Mouse (Mus musculus) kidney, adult 18-20 months (tissue): ENCODE measurements around the gene Cox17.
"Not testable (repeated sequence)": the region's sequence is repeated elsewhere in the genome, so short reads cannot be mapped to it uniquely, and the experiment has no call there.

Experiments used
- DNase-seq: peaks from one replicate; pipeline ENCODE4 v3.0.0; 2021

Cox17 gene

DNA sequence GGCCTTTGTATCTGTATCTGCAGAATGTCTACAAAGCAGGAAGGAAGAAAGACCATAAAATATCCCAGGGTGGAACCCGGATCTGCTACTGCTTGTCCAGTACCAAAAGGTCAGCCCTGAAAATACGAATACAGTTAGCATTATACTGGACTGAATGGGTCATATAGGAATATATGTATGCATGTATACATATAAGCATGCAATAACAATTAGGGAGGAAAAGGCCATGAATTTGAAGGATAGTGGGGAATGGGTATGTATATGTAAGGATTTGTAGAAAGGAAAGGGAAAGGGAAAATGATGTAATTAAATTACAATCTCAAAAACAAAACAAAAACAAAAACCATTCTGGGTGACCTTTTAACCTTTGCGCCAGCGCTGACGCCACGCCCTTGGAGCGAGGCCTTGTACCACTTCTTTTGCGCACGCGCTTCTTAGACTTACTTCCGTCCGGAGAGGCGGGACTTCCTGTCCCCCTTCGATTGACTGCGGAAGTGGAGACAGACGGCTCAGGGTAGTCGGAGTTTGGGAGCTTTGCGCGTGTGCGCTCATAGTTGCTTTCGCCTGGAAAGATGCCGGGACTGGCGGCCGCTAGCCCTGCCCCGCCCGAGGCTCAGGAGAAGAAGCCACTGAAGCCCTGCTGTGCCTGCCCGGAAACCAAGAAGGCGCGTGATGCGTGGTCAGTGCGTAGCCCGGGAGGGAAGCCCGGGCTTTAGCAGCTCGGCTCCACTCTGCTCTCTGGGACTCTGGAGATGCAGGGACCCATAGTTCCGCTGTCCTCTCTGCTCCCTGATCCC is at the start of gene Cox17, which contains the start of gene Gm21987:
TSS of gene Cox17 (plus strand) at position 463 of the 797 bp plus-strand sequence.
TSS of gene Gm21987 (plus strand) at position 512 of the 797 bp plus-strand sequence.
- peak; percentile 93 for DNase-seq

DNA sequence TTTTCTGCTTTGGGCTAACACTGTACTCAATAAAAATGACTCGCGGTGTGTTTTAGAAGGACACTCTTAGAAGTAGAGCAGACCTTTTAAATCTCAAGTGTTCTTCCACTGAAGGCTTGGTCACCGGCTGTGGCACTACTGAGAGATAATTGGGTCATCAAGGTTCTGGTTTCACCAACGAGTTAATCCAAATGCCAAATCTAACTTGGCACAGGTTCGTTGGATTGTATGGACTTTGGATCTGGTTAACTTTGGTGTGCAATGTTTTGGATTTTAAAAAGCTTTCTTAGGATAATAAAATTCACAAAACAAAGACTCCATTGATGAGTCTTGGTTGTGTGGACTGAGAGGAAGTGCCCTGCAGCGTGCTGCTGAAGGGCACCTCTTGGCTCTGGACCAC is 48.4 kb upstream of the Cox17 start:
- DNase-seq = no peak

DNA sequence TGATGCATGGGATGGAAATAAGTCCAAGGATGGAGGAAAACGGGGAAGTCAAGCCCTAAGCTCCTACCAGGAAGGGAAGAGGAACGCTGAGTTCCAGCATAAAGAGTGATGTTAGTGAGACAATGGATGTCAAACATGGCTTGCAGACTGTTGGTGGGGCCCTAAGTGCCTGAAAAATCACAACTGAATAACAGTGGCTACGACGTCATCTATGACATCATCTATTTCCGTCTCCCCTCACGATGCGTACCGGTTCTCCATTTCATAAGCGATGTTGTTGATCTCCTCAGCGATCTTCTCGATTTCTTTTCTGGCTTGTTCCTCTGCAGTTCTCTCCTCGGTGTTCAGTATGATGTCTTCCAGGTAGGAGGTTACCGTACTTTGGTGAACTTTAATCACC is 44.4 kb upstream of the Cox17 start:
- DNase-seq = no peak

DNA sequence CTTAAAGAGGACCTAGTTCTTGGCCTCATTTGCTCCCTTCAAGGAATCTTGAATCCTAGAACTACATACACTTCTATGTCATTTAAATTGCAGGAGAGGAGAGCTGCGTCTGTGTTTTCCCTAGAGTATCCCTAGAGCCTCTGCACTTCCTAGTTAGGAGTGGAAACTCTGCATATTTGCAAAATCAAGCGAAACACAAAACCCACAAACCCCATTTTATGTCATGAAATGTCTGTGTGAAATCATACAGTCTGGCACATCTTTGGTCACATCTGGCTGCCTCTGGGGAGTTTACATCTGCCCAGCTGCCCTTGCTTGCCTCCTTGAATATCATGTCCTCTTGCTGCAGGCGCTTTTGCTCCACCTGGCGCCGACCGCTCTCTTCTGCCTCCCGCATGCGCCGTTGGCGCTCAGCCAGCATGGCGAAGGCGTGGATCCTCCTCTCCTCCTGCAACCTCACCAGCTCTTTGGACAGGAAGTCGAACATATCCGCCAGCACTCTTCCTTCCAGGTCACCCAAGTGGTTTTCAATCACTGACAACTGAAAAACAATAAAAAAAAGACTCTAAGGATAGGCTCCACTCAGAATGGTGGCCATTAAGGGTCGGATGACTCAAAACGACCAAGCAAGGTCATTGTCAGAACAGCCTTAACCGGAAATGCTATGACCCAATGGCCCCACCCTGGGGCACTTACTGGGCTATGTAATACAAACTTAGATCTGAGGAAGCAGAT is 42.2 kb upstream of the Cox17 start:
- DNase-seq = peak; percentile 71

DNA sequence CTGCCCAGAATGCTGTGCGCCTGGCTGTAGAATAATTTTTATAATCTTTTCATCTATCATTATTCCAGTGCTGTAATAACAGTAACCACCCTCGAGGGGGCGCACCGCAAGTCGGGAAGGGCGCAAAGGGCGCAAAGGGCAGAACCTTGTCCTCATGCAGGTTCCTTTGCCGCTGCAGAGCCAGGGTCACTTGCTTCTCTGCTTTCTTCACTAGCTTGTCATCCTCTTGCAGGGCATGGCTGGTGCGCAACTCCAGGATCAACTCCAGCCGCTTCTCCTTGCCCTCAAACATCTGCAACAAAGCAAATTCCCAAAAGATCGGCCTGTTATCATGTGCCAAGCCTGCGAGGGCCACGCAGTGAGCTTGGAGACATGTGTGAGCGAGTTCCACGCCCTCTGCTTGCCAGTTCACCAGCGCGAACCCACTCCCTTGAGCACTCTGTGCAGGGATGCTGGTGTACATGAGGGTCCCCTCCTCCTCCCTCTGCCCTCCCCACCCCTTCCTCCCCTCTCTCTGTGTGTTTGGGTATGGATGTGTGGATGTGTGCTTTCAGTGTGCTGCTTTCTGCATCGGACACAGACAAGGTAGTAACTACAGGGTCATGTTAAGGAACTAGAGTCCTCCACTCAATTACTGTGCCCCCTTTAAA is 40.1 kb upstream of the Cox17 start:
- DNase-seq = peak; percentile 21

DNA sequence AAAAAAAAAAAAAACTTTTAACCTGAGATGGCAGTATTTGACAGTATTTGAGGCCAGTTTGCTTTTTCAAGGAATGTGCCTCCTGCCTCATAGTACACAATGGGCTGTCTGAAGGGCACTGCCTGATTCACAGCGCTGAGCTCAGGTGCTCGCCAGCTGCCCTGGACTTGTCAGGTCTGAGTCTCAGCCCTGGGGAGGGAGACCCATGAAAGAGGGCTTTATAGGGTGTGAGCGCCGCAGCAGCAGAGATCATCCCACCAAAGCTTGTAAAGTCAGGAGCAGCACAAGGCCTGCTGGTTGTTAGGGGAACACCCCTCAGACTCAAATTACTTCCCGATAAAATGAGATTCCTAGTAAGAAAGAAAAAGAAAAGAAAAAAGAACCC is 39.6 kb upstream of the Cox17 start:
- DNase-seq = no peak

DNA sequence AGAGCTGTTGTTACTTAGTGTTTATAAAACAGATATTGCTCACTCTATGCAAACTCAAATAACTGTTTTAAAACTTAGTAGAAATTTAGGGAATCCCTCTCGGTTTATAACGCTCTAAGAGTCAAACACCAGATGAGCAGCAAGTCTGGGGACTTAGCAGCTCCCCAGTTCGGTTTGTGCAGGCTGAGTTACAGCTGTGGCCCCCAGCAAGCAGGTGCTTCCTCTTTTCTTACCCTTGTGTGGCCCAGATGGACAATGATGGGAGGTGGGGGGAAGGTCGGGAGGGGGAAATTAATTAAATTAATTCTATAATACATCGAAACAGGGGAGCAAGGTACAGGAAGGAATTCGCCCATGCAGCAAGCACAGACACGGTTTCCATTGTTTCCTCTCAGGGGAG is 39.1 kb upstream of the Cox17 start:
- no peak for DNase-seq

DNA sequence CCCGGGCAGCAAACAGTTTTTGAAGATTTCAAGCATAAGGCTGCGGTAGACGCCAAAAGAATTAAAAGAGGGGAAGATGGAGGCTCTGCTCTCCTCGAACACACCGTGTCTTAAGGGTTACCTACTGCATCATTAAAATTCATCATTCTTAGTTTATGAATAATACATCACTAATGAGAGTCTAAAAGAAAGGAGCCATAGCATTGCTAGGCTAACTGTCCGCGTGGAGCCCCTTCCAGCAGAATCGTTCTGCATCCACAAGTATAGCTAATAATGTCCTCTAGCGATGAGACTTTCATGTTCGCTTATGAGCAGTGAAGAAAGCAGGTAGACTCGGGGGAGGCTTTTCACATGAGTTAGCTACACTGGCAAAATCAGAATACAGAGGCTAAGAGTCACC is 38.6 kb upstream of the Cox17 start:
- no peak for DNase-seq

DNA sequence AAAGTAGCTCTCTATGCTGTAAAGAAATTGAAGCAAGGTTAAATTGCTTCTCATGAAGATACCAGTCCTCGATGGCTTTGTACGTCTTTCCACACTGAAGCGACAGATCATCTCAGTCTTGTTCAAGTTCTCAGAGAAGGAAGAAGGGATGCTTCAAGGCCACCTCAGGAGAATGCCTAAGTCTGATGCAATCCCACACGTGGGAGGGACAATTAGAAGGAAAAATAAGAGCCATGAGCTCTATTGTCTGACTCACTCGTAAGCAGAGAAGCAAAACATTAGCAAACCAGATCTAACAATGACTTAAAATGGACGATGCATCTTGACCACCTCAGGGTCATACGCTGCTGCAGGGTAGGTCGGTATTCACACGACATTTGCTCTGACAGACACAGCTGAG is 28.3 kb upstream of the Cox17 start:
- DNase-seq = no peak

DNA sequence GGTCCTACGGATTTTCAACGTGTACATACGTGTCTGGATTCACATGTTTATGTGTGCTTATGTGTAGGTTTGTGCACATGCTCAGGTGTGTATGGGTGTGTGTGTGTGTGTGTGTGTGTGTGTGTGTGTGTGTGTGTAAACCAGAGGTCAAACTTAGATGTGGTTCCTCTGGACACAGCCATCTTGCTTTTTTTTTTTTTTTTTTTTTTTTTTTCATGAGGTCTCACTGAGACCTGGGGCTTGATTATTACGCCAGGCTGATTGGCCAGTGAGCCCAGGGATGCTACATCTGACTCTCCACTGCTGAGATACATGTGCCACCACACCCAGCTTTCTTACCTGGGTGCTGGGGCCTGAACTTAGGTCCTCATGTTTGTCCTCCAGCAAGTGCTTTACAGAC is 27.7 kb upstream of the Cox17 start:
- no peak for DNase-seq

DNA sequence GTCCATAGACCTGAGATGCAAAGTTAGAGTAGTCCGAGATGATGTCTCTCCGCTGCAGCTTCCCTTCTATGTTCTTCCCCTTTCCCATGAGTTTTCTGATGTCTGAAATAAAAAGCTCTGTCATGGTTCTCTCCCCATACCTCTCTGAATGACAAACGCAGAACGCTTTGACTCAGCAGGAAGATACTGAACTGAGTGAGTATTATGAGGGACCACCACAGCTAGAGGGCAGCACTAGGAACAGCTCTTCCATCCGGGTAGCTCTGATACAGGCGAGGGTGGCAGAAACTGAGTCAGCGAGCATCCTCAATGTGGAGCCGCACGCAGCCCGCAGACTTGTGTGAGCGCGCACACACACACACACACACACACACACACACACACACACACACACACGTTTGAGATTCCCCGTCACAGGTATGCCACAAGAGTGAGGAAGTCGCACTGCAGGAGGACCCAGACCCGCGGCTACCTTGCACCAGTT is 25.3 kb upstream of the Cox17 start:
- peak; percentile 48 for DNase-seq

DNA sequence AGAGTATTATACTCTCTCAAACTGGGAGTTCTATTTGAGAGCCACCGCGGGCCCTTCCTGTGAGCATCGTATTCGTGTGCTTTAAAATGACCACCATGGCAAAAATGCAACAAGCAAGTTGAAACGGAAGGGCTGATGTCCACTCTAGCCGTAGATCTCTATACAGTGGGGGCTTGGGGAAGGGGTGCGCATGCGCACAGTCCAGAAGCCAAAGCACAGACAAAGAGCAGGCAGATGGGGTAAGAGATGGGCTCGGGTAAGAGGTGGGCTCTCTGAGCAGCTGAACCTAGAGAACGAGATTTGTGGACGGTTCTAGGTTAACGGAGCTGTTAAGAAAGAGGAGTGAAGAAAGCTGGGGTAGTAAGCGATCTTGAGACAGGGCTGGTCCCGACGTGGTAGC is 22.5 kb upstream of the Cox17 start:
- DNase-seq = no peak

DNA sequence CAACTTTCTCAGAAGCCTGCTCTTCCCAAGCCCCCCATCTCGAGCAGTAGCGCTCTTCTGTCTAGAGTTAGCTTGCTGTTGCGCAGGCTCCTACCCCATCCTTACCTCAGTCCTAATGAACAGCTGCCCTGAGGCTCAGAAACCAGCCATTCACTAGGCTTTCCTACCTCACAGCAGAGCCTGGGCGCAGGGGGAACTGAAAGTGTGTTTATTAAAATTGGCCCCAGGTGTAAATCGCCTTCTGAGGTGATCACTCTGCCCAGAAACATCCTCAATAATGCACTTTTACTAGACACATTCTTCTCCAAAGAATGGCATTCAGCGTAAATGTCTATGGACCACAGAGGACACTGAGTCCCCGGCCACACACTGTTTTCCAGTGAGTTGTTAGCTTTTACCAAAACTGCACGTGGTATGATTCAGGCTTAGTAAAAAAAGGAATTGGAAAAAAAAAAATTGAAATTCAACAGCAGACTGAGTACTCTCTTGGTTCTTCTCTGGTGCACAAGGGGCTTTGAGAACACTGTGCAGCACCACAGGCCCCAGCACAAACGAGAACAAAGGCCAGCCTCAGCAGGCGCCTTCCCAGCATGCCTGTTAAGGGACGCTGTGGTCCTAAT is 19.9 kb upstream of the Cox17 start:
- no peak for DNase-seq

DNA sequence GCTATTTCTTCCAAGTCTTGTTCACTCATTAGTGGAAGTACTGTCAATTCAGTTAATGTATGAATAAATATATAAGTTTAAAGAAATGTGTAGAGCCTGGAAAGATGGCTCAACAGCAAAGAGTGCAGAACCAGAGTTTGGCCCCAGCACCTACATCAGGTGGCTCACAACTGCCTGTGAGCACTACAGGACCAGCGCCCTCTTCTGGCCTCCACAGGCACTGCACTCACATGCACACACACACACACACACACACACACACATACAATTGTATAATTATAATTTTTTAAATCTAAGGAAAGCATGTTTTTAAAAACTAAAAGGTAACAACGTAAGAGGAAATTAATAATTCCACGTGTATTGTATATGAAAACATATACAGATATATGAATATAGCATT is 17.5 kb upstream of the Cox17 start:
- DNase-seq = no peak

DNA sequence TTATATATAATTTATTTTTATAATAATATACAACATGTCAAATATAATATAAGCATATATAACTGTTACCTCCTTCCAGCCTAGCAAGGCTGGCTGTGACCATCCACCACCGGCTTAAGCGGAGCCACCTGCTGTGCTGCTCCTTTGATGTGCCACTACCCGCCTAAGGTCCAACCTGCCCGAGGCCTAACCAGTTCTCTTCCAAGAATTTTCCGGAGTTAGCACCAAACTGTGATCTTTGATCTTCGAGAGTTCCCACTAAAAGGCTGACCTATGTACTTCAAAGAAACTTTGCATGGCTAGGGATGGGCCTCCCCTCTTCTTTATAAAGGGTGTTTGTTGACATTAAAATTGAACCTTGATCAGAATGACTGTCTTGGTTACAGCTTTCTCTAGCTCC is 12.4 kb upstream of the Cox17 start:
- DNase-seq = peak; percentile 28

DNA sequence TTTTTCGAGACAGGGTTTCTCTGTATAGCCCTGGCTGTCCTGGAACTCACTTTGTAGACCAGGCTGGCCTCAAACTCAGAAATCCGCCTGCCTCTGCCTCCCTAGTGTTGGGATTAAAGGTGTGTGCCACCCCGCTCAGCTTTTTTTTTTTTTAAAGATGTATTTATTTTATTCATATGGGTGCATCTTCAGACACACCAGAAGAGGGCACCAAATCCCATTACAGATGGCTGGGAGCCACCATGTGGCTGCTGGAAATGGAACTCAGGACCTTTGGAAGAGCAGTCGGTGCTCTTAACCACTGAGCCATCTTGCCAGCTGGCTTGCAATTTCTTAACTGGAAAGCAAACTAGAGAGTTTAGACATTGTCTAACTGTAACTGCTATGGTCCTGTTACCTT is 8.7 kb upstream of the Cox17 start:
- not testable (repeated sequence) for DNase-seq

DNA sequence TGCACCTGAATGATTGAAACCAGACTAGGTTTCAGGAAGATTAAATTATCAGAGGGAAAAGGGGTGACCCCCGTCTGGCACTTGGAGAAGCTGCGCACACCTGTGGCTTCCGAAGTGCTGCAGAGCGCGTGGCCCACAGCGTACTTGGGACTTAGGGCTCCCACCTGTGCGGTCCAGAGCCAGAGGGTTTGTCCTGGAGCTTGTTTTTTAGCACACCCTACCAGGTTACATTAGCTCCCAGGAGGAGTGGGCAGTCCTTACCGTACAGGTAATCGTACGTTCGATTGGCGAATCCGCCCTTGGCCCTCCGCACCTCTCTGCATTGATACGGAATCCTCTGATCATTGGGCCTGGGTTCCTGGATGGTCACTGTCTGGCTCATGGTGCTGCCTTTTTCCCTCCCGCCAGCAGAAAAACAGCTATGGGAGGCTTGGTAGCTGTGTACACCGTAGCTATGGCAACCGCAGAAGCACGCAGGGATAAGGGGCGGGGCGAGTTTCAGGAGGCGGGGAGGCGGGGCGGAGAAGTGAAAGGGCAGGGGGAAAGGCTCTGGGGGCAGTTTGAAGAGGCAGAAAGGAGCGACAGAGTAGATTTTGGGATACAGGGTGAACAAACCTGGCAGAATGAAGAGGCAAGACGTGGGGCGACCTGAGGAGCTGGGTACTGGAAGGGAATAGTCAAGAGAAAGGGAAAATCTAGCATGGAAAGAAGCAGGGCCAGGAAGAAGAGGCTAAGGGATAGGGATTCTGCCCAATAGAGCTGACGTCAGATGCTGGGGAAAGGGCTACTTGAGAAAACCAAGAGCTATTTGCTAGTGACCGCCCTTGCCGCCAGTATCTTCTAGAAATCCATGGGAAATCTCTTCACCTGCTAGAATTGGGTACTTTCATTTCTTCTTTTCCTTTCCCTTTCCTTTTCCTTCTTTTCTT is 5.1 kb upstream of the Cox17 start, which contains the start of gene Maats1:
TSS of gene Maats1 (minus strand) at position 748 of the 929 bp plus-strand sequence.
- peak; percentile 82 for DNase-seq

DNA sequence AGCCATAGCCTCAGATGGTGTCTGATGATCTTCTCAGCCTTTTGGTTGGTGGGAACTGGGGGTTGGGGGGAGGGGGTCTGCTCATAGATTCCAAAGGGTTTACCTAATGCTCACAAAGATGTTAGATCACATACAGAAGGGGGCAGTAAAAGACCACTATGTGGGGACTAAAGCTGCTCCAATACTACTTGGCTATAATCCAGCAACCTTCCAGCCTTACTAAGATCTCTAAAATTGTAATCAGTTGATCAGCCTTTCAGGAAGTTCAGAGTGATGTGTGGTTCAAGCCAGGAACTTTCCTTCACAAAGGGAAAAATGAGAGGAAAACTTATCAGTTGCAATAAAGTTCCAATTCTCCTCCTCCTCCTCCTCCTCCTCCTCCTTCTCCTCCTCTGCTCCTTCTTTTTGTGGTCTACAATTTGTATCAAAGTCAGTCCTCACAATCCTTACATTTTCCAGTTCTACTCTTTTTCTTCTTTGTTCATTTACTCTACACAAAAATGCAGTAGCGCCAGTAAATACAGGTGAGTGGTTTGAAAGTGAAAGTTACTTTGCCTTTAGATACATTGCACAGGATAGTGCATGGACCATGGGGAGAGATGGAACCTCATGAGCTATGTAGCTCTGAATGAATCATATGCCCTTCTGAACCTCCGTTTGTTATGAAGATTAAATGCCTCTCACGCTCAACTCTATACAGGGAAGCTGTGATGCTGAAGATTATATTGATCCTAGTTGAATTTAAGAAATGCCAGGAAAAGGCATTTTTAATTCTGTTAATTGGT is 1.7 kb upstream of the Cox17 start:
- no peak for DNase-seq

DNA sequence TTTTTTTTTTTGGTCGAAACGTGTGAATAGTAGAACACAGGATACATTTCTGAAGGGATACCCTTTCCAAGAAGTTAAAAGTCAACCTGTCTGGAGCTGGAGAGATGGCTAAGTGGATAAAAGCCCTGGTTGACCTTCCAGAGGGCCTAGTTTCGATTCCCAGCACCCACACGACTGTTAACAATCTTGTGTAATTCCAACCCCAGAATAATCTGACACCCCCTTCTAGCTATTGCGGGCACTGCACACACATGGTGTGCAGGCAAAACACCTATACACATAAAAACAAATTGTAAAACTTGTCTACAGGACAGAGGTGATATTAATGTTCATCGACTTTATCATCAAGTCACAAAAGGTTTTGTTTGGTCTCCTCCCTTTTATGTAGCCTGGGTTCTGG is 797 bp downstream of the Cox17 start:
- no peak for DNase-seq

DNA sequence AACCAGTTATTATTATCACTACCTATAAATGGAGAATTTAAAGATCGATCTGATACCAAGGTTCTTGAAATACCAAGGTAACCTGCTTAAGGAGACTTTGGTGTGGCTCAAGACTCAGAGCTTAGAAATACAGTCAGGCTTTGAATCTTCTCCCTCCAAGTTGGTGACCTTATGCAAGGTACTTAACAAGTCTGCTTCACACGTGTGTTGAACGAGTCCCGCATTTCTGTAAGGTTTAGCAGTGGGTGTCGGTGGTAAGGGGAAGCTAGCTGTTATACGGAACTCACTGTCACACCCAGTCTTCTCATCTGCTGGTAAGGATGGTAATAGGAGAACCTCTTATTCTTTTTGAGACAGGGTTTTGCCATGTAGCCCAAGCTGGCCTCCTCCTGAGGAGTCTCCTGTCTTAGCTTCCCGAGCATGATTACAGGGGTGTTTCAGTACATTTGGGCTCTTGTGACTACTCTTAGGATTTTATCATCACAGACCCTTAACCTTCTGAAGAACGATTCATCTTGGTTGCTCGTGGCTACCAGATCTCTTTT is 1.5 kb downstream of the Cox17 start:
- DNase-seq = no peak

DNA sequence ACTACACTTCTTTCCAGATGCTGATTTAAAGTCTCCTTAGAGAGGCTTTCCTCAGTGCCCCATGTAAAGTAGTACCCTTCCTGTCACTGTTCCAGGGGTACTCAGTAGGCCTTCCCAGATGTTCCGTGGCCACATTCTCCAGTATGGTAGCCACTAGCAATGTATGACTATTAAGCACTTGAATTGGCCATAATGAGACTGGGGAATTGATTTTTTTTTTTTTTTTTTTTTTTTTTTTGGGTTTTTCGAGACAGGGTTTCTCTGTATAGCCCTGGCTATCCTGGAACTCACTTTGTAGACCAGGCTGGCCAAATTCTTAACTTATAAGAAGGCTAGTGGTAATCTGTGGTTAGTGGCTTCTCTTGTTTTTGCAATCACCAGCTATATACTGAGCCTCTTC is 3.1 kb downstream of the Cox17 start:
- DNase-seq = no peak
